Mouse (Mus musculus) lung, postnatal 0 days (tissue): ENCODE data around the gene Rpl41.

Experiments
- CTCF ChIP-seq: IDR thresholded peaks from 2 replicates; pipeline ENCODE4 v1.5.1; 2016; ENCODE audit warnings: antibody characterized with exemption, mild to moderate bottlenecking
- EP300 ChIP-seq: IDR thresholded peaks from 2 replicates; pipeline ENCODE4 v1.6.1; 2016; ENCODE audit warnings: antibody characterized with exemption, mild to moderate bottlenecking, control low read depth

DNA sequence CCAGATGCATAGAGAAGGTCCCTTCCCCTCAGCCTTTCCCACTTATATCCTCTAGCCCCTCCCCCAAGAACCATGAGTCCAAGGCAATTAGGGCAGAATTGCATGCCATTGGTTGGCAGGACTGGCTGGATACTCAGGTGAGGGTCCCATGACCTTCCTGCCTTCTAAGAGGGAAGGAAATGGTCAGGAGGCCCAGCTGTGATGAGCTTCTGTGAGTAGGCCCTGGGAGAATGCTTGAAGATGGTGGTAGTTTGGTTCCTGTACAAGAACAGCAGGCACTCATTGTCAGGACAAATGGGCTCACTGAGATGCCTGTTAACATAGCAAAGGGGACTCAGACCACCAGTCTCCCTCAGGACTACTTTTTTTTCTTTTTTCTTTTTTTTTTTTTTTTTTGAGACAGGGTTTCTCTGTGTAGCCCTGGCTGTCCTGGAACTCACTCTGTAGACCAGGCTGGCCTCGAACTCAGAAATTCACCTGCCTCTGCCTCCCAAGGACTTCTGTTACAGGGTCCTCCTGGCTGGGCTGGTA is 10.7 kb downstream of the Rpl41 start:
- no peak for TF ChIP-seq CTCF
- no peak for TF ChIP-seq EP300
